Mouse (Mus musculus): Measurements from ENCODE around the gene Wdr43. TPM values are rescaled to one million over a fixed set of nuclear protein-coding genes. Genes with fewer than 3 reads are reported as not detected.

Wdr43 gene
- total and polyA plus RNA-seq, 3 experiments: 157 to 355 (median 252) TPM

- in situ Hi-C loops (cut with MboI; ENCODE audit: low pct_ligation_motif_present, low pct_unique_long_range_greater_than_20kb, low sequenced_read_pairs) (no loop called here), dilution Hi-C loops (cut with MboI; ENCODE audit: extremely low pct_ligation_motif_present, extremely low pct_unique_long_range_greater_than_20kb, low sequenced_read_pairs) (no loop called here)
- Histone ChIP-seq H3K4me1 (ENCODE audit: control insufficient read depth in 1 of 2, insufficient read depth in 2 of 2) (peaks cover 0 to 9% of the 10 kb centered on the region in 2 experiments; a peak in 2 of 4 replicates), H3K9me3 (replicated peaks; ENCODE audit: low read length) (no peaks in the 10 kb centered on the region), H3K9ac (ENCODE audit: insufficient read depth, low read depth) (no peak overlapping the region), H3K27me3 (replicated peaks) (no peaks in the 10 kb centered on the region), H3K4me3 (replicated peaks in 1 of 3; ENCODE audit: low read depth in 2 of 3, low read length in 2 of 3, poor library complexity in 1 of 3) (no peak overlapping the region), H3K79me2 (replicated peaks; ENCODE audit: control insufficient read depth, extremely low read depth, insufficient read depth, poor library complexity, severe bottlenecking) (no peaks in the 10 kb centered on the region), H3K4me2 (ENCODE audit: insufficient read depth, low read depth, poor library complexity, severe bottlenecking) (no peak overlapping the region), H3K36me3 (replicated peaks in 1 of 2; ENCODE audit: control insufficient read depth in 1 of 2, insufficient read depth in 1 of 2, low read length in 1 of 2) (peaks cover 0 to 82% of the 10 kb centered on the region in 2 experiments), H3K27ac (ENCODE audit: insufficient read depth, low read depth) (no peak overlapping the region)
- no peak for TF ChIP-seq POLR2AphosphoS2 (IDR thresholded peaks at IDR 0.05; ENCODE audit: low read depth, low read length)
- DNase-seq (ENCODE audit: extremely low read depth): no peak
Observed at GRCm38 (mm10) chr17:71698619-71698956, 82.9 kb downstream of the Wdr43 start.

- dilution Hi-C loops (cut with MboI; ENCODE audit: extremely low pct_ligation_motif_present, extremely low pct_unique_long_range_greater_than_20kb, low sequenced_read_pairs) (no loop called here), in situ Hi-C loops (cut with MboI; ENCODE audit: low pct_ligation_motif_present, low pct_unique_long_range_greater_than_20kb, low sequenced_read_pairs) (no loop called here)
- H3K4me3 ChIP-seq (replicated peaks in 1 of 3; ENCODE audit: low read depth in 2 of 3, low read length in 2 of 3, poor library complexity in 1 of 3): no peak overlapping the region
- H3K4me2 ChIP-seq (ENCODE audit: insufficient read depth, low read depth, poor library complexity, severe bottlenecking): no peak overlapping the region
- TF ChIP-seq JUND (conservative IDR thresholded peaks at IDR 0.05; ENCODE audit: low read depth, low read length) (no peak), USF2 (conservative IDR thresholded peaks at IDR 0.05; ENCODE audit: low read depth, low read length) (no peak), UBTF (IDR thresholded peaks at IDR 0.05; ENCODE audit: low read depth, low read length) (no peak), EP300 (IDR thresholded peaks at IDR 0.05; ENCODE audit: low read length) (no peak), IRF4 (IDR thresholded peaks at IDR 0.05; ENCODE audit: low read depth, low read length) (no peak), JUN (IDR thresholded peaks at IDR 0.05; ENCODE audit: insufficient read depth, low read depth, low read length) (no peak), GABPA (IDR thresholded peaks at IDR 0.05; ENCODE audit: insufficient replicate concordance, low read depth, low read length) (no peak), E2F4 (IDR thresholded peaks at IDR 0.05; ENCODE audit: insufficient replicate concordance, low read depth, low read length) (no peak), RCOR1 (conservative IDR thresholded peaks at IDR 0.05; ENCODE audit: low read depth, low read length) (no peak), ZKSCAN1 (IDR thresholded peaks at IDR 0.05; ENCODE audit: borderline replicate concordance, low read depth, low read length) (no peak), TCF12 (IDR thresholded peaks at IDR 0.05; ENCODE audit: low read depth, low read length) (no peak), ETS1 (conservative IDR thresholded peaks at IDR 0.05; ENCODE audit: low read depth, low read length) (no peak), HCFC1 (IDR thresholded peaks at IDR 0.05; ENCODE audit: low read depth, low read length) (no peak), ZNF384 (IDR thresholded peaks at IDR 0.05; ENCODE audit: low read depth, low read length) (no peak), ZC3H11A (IDR thresholded peaks at IDR 0.05; ENCODE audit: low read depth, low read length) (no peak), CHD2 (IDR thresholded peaks at IDR 0.05; ENCODE audit: low read length) (no peak), RAD21 (IDR thresholded peaks at IDR 0.05; ENCODE audit: low read depth, low read length) (no peak), PAX5 (IDR thresholded peaks at IDR 0.05; ENCODE audit: low read length) (no peak), CTCF (conservative IDR thresholded peaks at IDR 0.05 in 1 of 2, IDR thresholded peaks at IDR 0.05 in 1 of 2; ENCODE audit: low read depth in 2 of 2, low read length in 2 of 2) (no peak)
- no peak overlapping the region for H3K9ac ChIP-seq (ENCODE audit: insufficient read depth, low read depth)
- no peak for DNase-seq (ENCODE audit: extremely low read depth)
- H3K27ac ChIP-seq (ENCODE audit: insufficient read depth, low read depth): no peak overlapping the region
- peaks cover 0 to 91% of the 10 kb centered on the region in 2 experiments for H3K36me3 ChIP-seq (replicated peaks in 1 of 2; ENCODE audit: control insufficient read depth in 1 of 2, insufficient read depth in 1 of 2, low read length in 1 of 2)
- no peaks in the 10 kb centered on the region for H3K27me3 ChIP-seq (replicated peaks)
- no peaks in the 10 kb centered on the region for H3K79me2 ChIP-seq (replicated peaks; ENCODE audit: control insufficient read depth, extremely low read depth, insufficient read depth, poor library complexity, severe bottlenecking)
- H3K4me1 ChIP-seq (ENCODE audit: control insufficient read depth in 1 of 2, insufficient read depth in 2 of 2): peaks cover 0 to 11% of the 10 kb centered on the region in 2 experiments; a peak in 1 of 4 replicates
- H3K9me3 ChIP-seq (replicated peaks; ENCODE audit: low read length): peaks cover 8% of the 10 kb centered on the region
Observed at GRCm38 (mm10) chr17:71705113-71705512, 89.4 kb downstream of the Wdr43 start.
